Mouse (Mus musculus): ENCODE measurements around the gene Abcc1. TPM values are rescaled to one million over a fixed set of nuclear protein-coding genes. Genes with fewer than 3 reads are reported as not detected.

Abcc1 gene
- polyA plus RNA-seq (2017; shearing (Covaris generic)), result 32.1 TPM

DNA sequence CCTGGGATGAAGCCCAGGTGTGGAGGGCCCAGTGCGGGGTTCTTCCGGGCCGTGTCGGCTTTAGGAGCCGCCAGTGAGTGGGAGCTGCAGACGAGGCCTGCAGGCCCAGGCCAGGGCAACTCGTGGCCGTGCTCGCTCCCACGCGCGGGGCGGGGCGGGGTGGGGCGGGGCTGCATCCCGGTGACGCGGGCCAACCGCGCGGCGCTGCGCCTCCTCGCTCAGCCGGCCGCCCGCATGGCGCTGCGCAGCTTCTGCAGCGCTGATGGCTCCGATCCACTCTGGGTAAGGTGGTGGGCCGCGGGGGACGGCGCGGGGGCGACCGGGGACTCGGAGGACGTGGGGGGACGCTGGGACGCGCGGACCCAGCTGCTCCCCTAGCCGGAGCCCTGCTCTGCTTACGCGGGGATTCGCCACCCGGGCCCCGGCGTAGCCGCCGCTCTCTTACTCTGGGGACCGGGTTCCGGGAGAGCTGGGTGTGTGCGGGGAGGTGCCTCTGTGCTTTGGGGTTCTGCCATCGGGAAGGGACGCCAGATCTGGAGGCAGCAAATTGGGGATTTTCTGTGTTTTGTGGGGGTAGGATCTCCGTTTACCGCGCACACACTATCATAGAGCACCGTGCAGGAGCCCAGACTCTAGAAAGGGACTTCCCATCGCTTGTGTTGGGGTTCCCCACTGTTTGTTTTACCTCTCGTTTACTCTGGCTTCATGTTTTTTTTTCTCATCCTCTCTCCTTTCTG lies at the start of gene Abcc1:
Gene Abcc1 (plus strand): TSS at position 197 of the 737 bp plus-strand sequence.

GRCm38 (mm10) chr16:14316884-14317876 lies 44.2 kb upstream of the Abcc1 start, which contains the start of gene Fopnl:
Gene Fopnl (minus strand): TSS chr16:14317405.

Other genes starting within 250 kb of the Abcc1 start
- gene Nde1, start 198.3 kb upstream of the Abcc1 start, polyA plus RNA-seq (2017; shearing (Covaris generic)), result 57.8 TPM
- gene Marf1, start 198.2 kb upstream of the Abcc1 start, polyA plus RNA-seq (2017; shearing (Covaris generic)), result 3.7 TPM
- not detected for gene Myh11, start 70.2 kb upstream of the Abcc1 start, polyA plus RNA-seq (2017; shearing (Covaris generic))
- 64.1 TPM for gene Fopnl, start 44.2 kb upstream of the Abcc1 start, polyA plus RNA-seq (2017; shearing (Covaris generic))
- gene A630010A05Rik, start 200.8 kb downstream of the Abcc1 start, polyA plus RNA-seq (2017; shearing (Covaris generic)), result 0.16 TPM

Measured in effector memory CD4-positive, alpha-beta T cell, adult 7 months (primary cell).